Mouse (Mus musculus): ENCODE measurements around the gene Wdr11. TPM values are rescaled to one million over a fixed set of nuclear protein-coding genes. Genes with fewer than 3 reads are reported as not detected.

Gene Wdr11
- polyA plus RNA-seq, 1 experiment = 26.8 TPM

DNA sequence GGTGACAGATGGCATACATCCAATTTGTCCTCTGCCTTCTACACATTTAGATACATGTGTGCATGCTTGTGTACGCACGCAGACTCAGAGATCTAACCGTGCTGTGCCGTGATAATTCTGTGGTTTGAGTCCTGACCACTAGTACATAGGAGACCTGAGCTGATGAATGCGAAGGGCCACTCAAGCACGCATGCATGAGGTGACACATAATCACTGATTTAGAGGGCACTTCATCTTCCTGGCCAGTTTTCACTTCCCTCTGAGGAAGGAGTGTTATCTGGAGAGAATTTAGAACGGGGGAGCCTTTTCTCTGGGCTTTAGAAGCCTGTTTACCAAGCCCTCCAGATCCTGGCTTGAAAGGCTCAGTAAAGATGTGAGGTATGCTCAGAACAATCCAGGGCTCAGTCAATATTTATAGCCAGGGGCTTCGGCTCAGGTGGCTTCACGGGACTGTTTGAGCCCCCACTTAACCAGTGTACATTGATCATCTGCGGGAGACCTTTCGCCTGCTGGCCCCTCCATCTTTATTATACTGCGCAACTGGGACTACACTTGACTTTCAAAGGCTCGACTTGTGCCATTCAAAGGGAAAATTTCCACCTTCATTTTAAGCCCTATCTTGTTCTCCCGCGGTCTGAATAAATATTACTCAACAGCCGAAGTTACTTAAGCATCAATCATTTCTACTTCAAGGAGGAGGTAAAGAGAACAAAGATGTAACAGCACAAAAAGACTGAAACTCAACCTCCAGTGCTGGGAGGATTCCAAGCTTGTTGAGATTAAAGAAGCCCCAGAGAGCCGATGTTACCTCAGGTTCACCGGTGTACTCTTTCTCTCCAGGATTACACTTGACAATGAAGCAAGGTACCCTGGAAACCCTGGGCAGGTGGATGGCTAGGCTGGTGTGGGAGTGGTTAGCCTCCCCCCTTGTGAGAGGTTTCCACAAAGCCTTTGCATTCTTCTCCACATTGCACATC lies 80.3 kb downstream of the Wdr11 start:
- no peak for DNase-seq
- no peak overlapping the region for H3K27ac ChIP-seq (ENCODE audit: insufficient read depth, low read depth, low read length)
- H3K4me1 ChIP-seq (ENCODE audit: control insufficient read depth, insufficient read depth, low read length) = no peaks in the 10 kb centered on the region
- 74% methylated on average over 18 of the region's 18 CpGs for WGBS
- H3K27me3 ChIP-seq (replicated peaks; ENCODE audit: control insufficient read depth, insufficient read depth, low read length) = no peaks in the 10 kb centered on the region
- TF ChIP-seq CTCF (conservative IDR thresholded peaks at IDR 0.05; ENCODE audit: insufficient read depth, insufficient read length, low read depth, low read length) = no peak
- no peak for TF ChIP-seq POLR2A (IDR thresholded peaks at IDR 0.05; ENCODE audit: low read depth, low read length)
- no peak overlapping the region for H3K4me3 ChIP-seq (ENCODE audit: insufficient read depth, low read depth, low read length)
- no peaks in the 10 kb centered on the region for H3K36me3 ChIP-seq (ENCODE audit: control insufficient read depth, insufficient read depth, low read length)

GRCm38 (mm10) chr7:129673776-129674175 lies 82.1 kb downstream of the Wdr11 start:
- Histone ChIP-seq H3K27ac (ENCODE audit: insufficient read depth, low read depth, low read length) (no peak overlapping the region), H3K4me1 (ENCODE audit: control insufficient read depth, insufficient read depth, low read length) (no peaks in the 10 kb centered on the region), H3K36me3 (ENCODE audit: control insufficient read depth, insufficient read depth, low read length) (no peaks in the 10 kb centered on the region), H3K4me3 (ENCODE audit: insufficient read depth, low read depth, low read length) (no peak overlapping the region), H3K27me3 (replicated peaks; ENCODE audit: control insufficient read depth, insufficient read depth, low read length) (no peaks in the 10 kb centered on the region)
- TF ChIP-seq POLR2A (IDR thresholded peaks at IDR 0.05; ENCODE audit: low read depth, low read length) (no peak), CTCF (conservative IDR thresholded peaks at IDR 0.05; ENCODE audit: insufficient read depth, insufficient read length, low read depth, low read length) (no peak)
- 85% methylated on average over 9 of the region's 9 CpGs for WGBS
- DNase-seq = no peak

DNA sequence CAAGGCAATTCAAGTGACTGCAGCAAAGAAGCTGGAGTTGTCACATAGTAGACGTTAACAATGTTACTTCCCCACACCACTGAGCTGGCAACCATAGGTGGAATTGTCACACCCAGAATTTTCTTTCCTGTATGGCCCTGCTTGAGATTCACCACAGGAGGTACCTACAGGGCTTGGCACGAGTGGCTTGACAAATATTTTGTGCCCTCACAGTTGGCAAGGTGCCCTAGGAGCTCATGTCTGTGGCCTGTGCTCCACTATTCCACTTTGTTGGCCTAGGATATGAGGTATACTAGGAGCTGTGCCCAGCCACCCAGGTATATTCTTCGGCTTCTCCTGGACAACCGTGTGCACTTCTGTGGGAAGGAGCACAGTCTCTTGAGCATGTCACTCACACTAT lies 82.9 kb downstream of the Wdr11 start:
- H3K27ac ChIP-seq (ENCODE audit: insufficient read depth, low read depth, low read length) = no peak overlapping the region
- TF ChIP-seq POLR2A (IDR thresholded peaks at IDR 0.05; ENCODE audit: low read depth, low read length) (no peak), CTCF (conservative IDR thresholded peaks at IDR 0.05; ENCODE audit: insufficient read depth, insufficient read length, low read depth, low read length) (no peak)
- no peak for DNase-seq

GRCm38 (mm10) chr7:129675852-129676251 lies 84.2 kb downstream of the Wdr11 start:
- peaks cover 3% of the 10 kb centered on the region; the same call in 1 of the 2 replicates for H3K4me1 ChIP-seq (ENCODE audit: control insufficient read depth, insufficient read depth, low read length)
- H3K4me3 ChIP-seq (ENCODE audit: insufficient read depth, low read depth, low read length) = no peak overlapping the region
- DNase-seq = no peak
- H3K27me3 ChIP-seq (replicated peaks; ENCODE audit: control insufficient read depth, insufficient read depth, low read length) = no peaks in the 10 kb centered on the region
- no peak overlapping the region for H3K27ac ChIP-seq (ENCODE audit: insufficient read depth, low read depth, low read length)
- TF ChIP-seq CTCF (conservative IDR thresholded peaks at IDR 0.05; ENCODE audit: insufficient read depth, insufficient read length, low read depth, low read length) = no peak
- no peak for TF ChIP-seq POLR2A (IDR thresholded peaks at IDR 0.05; ENCODE audit: low read depth, low read length)
- WGBS = 75% methylated on average over 6 of the region's 6 CpGs
- H3K36me3 ChIP-seq (ENCODE audit: control insufficient read depth, insufficient read depth, low read length) = no peaks in the 10 kb centered on the region

More for the DNA sequence above, 82.9 kb downstream of the Wdr11 start:
- Histone ChIP-seq H3K27me3 (replicated peaks; ENCODE audit: control insufficient read depth, insufficient read depth, low read length) (no peaks in the 10 kb centered on the region), H3K4me1 (ENCODE audit: control insufficient read depth, insufficient read depth, low read length) (no peaks in the 10 kb centered on the region), H3K36me3 (ENCODE audit: control insufficient read depth, insufficient read depth, low read length) (no peaks in the 10 kb centered on the region), H3K4me3 (ENCODE audit: insufficient read depth, low read depth, low read length) (no peak overlapping the region)
- WGBS = 72% methylated on average over 4 of the region's 4 CpGs

DNA sequence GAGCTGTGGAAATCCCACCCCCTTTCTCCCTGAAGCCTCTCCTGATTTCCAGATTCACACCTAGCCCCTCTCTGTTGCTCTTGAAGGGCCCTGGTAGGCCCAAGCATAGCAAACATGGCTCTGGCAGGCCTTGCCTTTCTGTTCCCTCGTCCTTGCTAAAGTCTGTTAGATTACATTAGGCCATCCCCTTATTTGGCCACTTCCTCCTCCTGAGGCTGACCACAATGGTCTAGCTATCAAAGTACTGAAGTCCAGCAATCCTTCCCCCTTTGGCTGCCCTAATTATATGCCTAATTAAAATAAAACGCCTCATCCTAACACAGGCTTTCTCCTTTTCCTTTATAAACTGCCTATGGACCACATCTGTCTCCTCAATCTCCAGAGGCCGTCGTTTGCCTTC lies 85.5 kb downstream of the Wdr11 start:
- DNase-seq = no peak
- Histone ChIP-seq H3K27ac (ENCODE audit: insufficient read depth, low read depth, low read length) (no peak overlapping the region), H3K4me3 (ENCODE audit: insufficient read depth, low read depth, low read length) (no peak overlapping the region), H3K36me3 (ENCODE audit: control insufficient read depth, insufficient read depth, low read length) (no peaks in the 10 kb centered on the region), H3K4me1 (ENCODE audit: control insufficient read depth, insufficient read depth, low read length) (peaks cover 3% of the 10 kb centered on the region; the same call in 1 of the 2 replicates), H3K27me3 (replicated peaks; ENCODE audit: control insufficient read depth, insufficient read depth, low read length) (no peaks in the 10 kb centered on the region)
- TF ChIP-seq POLR2A (IDR thresholded peaks at IDR 0.05; ENCODE audit: low read depth, low read length) = no peak
- TF ChIP-seq CTCF (conservative IDR thresholded peaks at IDR 0.05; ENCODE audit: insufficient read depth, insufficient read length, low read depth, low read length) = no peak
- WGBS = 70% methylated on average over 4 of the region's 4 CpGs

GRCm38 (mm10) chr7:129678431-129678830 lies 86.8 kb downstream of the Wdr11 start:
- Histone ChIP-seq H3K27ac (ENCODE audit: insufficient read depth, low read depth, low read length) (no peak overlapping the region), H3K4me3 (ENCODE audit: insufficient read depth, low read depth, low read length) (no peak overlapping the region), H3K4me1 (ENCODE audit: control insufficient read depth, insufficient read depth, low read length) (peaks cover 3% of the 10 kb centered on the region; the same call in 1 of the 2 replicates), H3K27me3 (replicated peaks; ENCODE audit: control insufficient read depth, insufficient read depth, low read length) (no peaks in the 10 kb centered on the region), H3K36me3 (ENCODE audit: control insufficient read depth, insufficient read depth, low read length) (no peaks in the 10 kb centered on the region)
- no peak for DNase-seq
- TF ChIP-seq CTCF (conservative IDR thresholded peaks at IDR 0.05; ENCODE audit: insufficient read depth, insufficient read length, low read depth, low read length) = no peak
- no peak for TF ChIP-seq POLR2A (IDR thresholded peaks at IDR 0.05; ENCODE audit: low read depth, low read length)
- 64% methylated on average over 8 of the region's 8 CpGs for WGBS

DNA sequence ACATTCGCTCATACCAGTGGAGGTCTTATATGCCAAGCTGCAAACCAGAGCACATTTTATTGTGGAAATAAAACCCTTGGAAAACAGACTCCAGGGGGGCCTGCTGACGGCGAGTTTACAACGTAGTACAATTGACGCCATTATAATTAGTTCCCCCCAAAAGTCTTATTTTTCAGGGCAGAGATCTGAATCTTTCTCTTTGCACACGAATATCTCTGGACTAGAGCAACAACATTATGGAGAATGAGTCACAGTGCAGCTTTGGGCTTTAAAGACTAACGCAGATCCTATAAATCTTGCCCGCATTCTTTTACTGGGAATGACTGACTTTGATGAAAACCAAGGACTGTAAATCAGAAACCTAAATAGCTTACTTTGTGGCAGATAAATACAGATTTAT lies 87.3 kb downstream of the Wdr11 start:
- Histone ChIP-seq H3K36me3 (ENCODE audit: control insufficient read depth, insufficient read depth, low read length) (no peaks in the 10 kb centered on the region), H3K27me3 (replicated peaks; ENCODE audit: control insufficient read depth, insufficient read depth, low read length) (no peaks in the 10 kb centered on the region), H3K27ac (ENCODE audit: insufficient read depth, low read depth, low read length) (no peak overlapping the region), H3K4me3 (ENCODE audit: insufficient read depth, low read depth, low read length) (no peak overlapping the region), H3K4me1 (ENCODE audit: control insufficient read depth, insufficient read depth, low read length) (peaks cover 3% of the 10 kb centered on the region; the same call in 1 of the 2 replicates)
- 47% methylated on average over 8 of the region's 8 CpGs for WGBS
- no peak for TF ChIP-seq CTCF (conservative IDR thresholded peaks at IDR 0.05; ENCODE audit: insufficient read depth, insufficient read length, low read depth, low read length)
- TF ChIP-seq POLR2A (IDR thresholded peaks at IDR 0.05; ENCODE audit: low read depth, low read length) = no peak
- no peak for DNase-seq
